Mouse (Mus musculus): Measurements from ENCODE around the gene Nsmce1. TPM values are rescaled to one million over a fixed set of nuclear protein-coding genes. Genes with fewer than 3 reads are reported as not detected.
A peak's percentile ranks its signal among the peaks of the same experiment; 100 is the strongest.

The Nsmce1 gene
- polyA plus RNA-seq (2015; fragmentation: Nextera tagmentation; extraction: Ambion mirVana), result 108 and 116 TPM in 2 replicates

DNA sequence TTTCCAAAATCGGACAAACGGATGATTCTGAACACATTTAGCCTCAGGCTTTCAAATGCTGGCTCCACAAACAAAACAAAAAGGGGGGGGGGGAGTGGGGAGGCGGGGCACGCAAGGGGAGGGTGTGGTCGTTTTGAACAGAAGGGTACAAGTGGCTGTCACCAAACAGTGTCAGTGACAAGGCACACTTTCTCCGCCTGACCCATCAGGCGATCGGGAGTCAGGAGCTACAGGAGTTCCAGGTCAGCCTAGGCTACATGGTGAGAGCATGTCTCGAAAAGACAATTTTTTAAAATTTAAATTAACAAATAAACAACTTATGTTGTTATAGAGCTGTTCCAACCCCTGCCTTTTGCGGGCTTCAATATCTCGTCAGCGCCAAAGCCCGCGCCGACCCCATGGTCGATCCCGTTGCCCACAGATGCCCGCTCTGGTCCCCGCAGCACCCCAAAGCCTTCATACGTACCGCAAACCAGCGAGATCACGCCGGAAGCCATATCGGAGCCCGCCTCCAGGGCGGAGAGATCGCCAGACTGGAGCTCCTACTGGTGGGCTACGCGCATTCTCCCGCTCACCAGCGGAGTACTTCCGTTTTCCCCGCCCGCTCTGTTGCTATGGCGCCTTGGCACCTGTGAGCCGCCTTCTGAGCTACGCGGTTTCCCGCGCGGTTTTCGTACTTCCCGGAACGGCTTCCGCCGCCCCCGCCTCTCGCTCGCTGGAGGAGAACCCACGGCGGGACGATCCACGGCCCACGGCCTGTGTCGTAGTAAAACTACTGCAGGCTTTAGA, at the start of gene Nsmce1:
Nsmce1 (minus strand) TSS at position 650 of the 789 bp plus-strand sequence.
- H3K27me3 ChIP-seq, result no peaks in the 10 kb centered on the region
- H3K36me3 ChIP-seq, result peaks cover 9% of the 10 kb centered on the region; the same call in 1 of the 2 replicates
- H3K27ac ChIP-seq, result peak within 1 kb of the TSS; percentile 74
- H3K9me3 ChIP-seq, result no peaks in the 10 kb centered on the region
- peaks cover 17% of the 10 kb centered on the region for H3K4me1 ChIP-seq
- peak within 1 kb of the TSS; percentile 76 for H3K9ac ChIP-seq
- WGBS, result under 1% methylated on average over 56 of the region's 56 CpGs
- H3K4me3 ChIP-seq, result peak within 1 kb of the TSS; percentile 55
- peak within 1 kb of the TSS; percentile 64 for H3K4me2 ChIP-seq
- ATAC-seq (ENCODE audit: insufficient number of reproducible peaks, insufficient read depth, low FRiP score, low TSS enrichment, low read depth), result peak; percentile 96

DNA sequence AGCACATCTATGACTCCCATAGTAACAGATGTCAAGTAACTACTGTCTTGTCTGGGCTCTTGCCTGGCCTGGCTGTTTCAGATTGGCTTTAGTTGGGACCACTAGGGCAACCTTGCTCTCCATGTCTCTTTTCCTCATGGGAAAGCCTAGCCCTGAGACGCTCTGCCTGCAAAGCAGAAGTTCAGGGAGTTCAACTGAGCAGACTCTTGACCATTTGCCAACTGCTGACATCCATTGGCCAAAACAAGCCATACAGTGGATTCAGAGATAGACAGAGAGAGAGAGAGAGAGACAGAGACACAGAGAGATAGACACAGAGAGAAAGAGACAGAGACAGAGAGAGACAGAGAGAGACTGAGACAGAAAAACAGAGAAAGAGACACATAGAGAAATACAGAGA, 49.6 kb upstream of the Nsmce1 start:
- no peak overlapping the region for H3K4me2 ChIP-seq
- ATAC-seq (ENCODE audit: insufficient number of reproducible peaks, insufficient read depth, low FRiP score, low TSS enrichment, low read depth), result no peak
- H3K27ac ChIP-seq, result no peak overlapping the region
- no peaks in the 10 kb centered on the region for H3K27me3 ChIP-seq
- no peak overlapping the region for H3K9ac ChIP-seq
- 81% methylated on average over 1 of the region's 1 CpGs for WGBS
- H3K9me3 ChIP-seq, result no peaks in the 10 kb centered on the region
- H3K4me1 ChIP-seq, result peaks cover 9% of the 10 kb centered on the region
- no peaks in the 10 kb centered on the region for H3K36me3 ChIP-seq
- H3K4me3 ChIP-seq, result no peak overlapping the region

DNA sequence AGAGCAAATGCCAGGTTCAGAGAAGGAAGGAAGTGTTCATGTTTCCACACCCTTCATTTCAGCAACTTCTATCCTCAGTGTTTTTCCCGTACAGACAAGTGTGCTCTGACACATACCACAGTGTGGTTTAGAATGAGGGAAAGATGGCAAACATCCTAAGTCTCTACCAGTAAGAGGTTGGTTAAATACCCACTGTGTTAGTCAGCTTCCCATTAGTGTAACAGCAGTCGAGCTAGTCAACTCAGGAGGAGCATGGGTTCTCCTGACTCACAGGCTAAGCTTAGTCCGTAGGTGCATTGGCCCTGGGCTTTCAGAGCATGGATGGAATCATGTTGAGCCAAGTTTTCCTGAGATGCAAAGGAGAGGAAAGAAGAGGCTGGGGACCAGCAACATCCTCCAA, 48.0 kb upstream of the Nsmce1 start:
- 87% methylated on average over 3 of the region's 3 CpGs for WGBS
- no peak overlapping the region for H3K4me2 ChIP-seq
- no peak for ATAC-seq (ENCODE audit: insufficient number of reproducible peaks, insufficient read depth, low FRiP score, low TSS enrichment, low read depth)

DNA sequence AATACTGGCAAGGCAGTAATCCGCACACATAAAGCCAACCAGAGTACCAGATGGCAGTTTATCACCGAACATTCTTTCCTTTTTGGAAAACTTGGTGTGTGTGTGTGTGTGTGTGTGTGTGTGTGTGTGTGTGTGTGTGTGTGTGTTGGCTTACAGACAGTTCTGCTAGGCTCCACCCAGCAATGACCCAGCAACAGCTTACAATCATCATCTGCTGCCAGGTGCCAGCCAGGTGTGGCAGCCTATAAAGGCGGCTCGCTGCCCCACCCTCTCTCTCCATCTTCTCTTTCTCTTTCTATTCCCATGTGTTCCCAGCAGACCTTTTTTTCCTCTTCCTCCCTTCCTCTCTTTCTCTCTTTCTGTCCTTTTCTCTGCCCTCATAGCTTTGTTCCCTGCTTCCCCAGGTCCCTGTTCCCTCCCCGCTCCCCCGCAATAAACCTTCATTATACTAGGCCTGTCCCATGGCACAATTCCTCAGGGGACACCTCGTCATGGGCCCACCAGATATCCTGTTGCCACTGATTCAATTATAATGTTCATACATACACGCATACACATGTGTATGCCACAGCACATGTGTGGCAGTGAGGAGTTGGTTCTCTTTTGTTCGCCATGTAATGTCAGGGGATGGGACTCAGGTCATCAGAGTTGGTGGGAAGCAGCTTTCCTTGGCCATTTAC, 36.6 kb upstream of the Nsmce1 start:
- 87% methylated on average over 9 of the region's 9 CpGs for WGBS
- Histone ChIP-seq H3K9ac (no peak overlapping the region), H3K27me3 (no peaks in the 10 kb centered on the region), H3K9me3 (no peaks in the 10 kb centered on the region), H3K36me3 (no peaks in the 10 kb centered on the region), H3K27ac (no peak overlapping the region), H3K4me2 (no peak overlapping the region), H3K4me3 (no peak overlapping the region), H3K4me1 (no peaks in the 10 kb centered on the region)
- no peak for ATAC-seq (ENCODE audit: insufficient number of reproducible peaks, insufficient read depth, low FRiP score, low TSS enrichment, low read depth)

More for the DNA sequence above, 48.0 kb upstream of the Nsmce1 start:
- Histone ChIP-seq H3K4me1 (peaks cover 9% of the 10 kb centered on the region), H3K27me3 (no peaks in the 10 kb centered on the region), H3K9ac (no peak overlapping the region), H3K4me3 (no peak overlapping the region), H3K9me3 (peaks cover 2% of the 10 kb centered on the region; the same call in 1 of the 2 replicates), H3K27ac (no peak overlapping the region), H3K36me3 (no peaks in the 10 kb centered on the region)

DNA sequence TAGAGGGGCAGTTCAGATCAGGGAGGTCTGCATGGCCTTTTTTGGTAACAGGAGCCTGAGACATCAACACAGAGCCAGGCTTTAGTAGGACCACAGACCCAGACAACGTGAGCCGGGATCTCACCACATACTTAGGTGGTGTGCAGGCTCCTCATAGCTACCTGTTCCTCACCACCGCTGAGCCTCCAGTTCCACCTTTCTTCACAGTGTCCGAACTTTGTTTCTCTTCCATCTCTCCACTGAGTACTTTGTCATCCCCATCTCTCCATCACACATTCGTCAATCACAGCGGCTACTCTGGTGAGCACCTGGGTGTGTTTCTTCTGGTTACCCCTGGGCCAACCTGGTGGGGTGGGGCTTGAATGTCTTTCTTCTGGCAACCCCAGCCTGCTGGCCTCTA, 35.8 kb upstream of the Nsmce1 start:
- 85% methylated on average over 6 of the region's 6 CpGs for WGBS
- no peaks in the 10 kb centered on the region for H3K9me3 ChIP-seq
- no peaks in the 10 kb centered on the region for H3K4me1 ChIP-seq
- H3K9ac ChIP-seq, result no peak overlapping the region
- H3K27me3 ChIP-seq, result no peaks in the 10 kb centered on the region
- H3K36me3 ChIP-seq, result no peaks in the 10 kb centered on the region
- no peak overlapping the region for H3K4me3 ChIP-seq
- no peak for ATAC-seq (ENCODE audit: insufficient number of reproducible peaks, insufficient read depth, low FRiP score, low TSS enrichment, low read depth)
- no peak overlapping the region for H3K27ac ChIP-seq
- no peak overlapping the region for H3K4me2 ChIP-seq

DNA sequence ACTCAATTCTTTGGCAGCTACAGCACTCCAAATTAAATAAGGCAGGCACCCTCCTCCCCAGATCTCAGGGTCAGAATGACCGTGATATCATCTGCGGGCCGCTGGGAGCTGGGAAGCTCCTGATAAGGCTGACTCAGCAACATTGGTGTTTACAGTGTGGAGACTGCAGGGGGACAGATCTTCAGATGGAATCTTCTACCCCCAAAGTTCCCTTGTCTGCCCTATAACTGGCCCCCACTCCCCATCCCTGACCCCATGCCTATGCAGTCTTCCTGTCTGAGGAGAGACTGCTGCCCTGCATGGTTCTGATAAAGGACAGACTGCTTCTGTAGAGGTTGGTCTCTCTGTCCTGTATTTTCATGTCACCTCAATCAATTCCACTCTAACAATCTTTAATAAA, 31.7 kb upstream of the Nsmce1 start:
- Histone ChIP-seq H3K4me2 (no peak overlapping the region), H3K9me3 (no peaks in the 10 kb centered on the region), H3K4me3 (no peak overlapping the region), H3K27ac (no peak overlapping the region), H3K27me3 (no peaks in the 10 kb centered on the region), H3K4me1 (no peaks in the 10 kb centered on the region), H3K9ac (no peak overlapping the region), H3K36me3 (no peaks in the 10 kb centered on the region)
- no peak for ATAC-seq (ENCODE audit: insufficient number of reproducible peaks, insufficient read depth, low FRiP score, low TSS enrichment, low read depth)
- WGBS, result 76% methylated on average over 3 of the region's 3 CpGs

DNA sequence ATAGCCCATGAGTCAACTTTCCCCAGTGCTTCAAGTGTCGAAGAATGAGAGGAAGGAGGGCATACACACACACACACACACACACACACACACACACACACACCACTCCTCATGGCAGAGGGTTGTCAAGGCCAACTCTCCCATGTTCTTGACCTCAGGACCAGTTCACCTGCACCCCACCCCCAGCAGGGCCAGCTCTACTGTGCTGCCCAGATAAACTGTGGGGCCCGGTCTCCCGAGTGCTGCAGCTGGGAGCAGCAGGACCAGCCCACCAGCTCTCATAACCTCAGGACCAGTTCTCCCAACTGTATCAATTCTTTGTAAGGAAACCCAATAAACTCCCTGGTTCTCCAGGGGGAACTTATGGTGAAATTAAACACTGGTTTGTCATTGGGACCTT, 28.3 kb upstream of the Nsmce1 start:
- no peak overlapping the region for H3K4me2 ChIP-seq
- H3K4me1 ChIP-seq, result peaks cover 12% of the 10 kb centered on the region
- no peak overlapping the region for H3K9ac ChIP-seq
- no peak overlapping the region for H3K4me3 ChIP-seq
- no peak for ATAC-seq (ENCODE audit: insufficient number of reproducible peaks, insufficient read depth, low FRiP score, low TSS enrichment, low read depth)
- no peaks in the 10 kb centered on the region for H3K9me3 ChIP-seq
- no peaks in the 10 kb centered on the region for H3K27me3 ChIP-seq
- WGBS, result 87% methylated on average over 3 of the region's 3 CpGs
- H3K27ac ChIP-seq, result no peak overlapping the region
- no peaks in the 10 kb centered on the region for H3K36me3 ChIP-seq

DNA sequence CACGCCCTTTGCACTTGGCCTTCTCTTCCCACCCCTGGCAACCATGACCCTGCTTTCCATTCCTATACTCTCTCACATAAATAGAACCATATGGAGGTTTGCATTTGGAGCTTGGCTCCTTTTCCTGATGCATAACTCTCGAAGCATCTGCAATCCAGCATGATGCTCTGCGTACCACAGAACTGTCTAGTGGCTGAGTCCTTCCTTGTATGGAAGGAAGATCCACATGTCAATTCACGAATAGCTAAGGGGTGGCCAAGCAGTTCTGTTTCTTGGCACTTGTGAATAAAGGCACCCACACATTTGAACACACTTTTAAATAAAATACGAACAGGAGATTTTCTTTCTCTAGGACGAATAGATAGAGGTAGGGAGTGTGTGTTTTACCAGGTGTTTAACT, 26.1 kb upstream of the Nsmce1 start:
- no peak for ATAC-seq (ENCODE audit: insufficient number of reproducible peaks, insufficient read depth, low FRiP score, low TSS enrichment, low read depth)
- Histone ChIP-seq H3K27ac (no peak overlapping the region), H3K4me1 (peaks cover 12% of the 10 kb centered on the region), H3K27me3 (no peaks in the 10 kb centered on the region), H3K9ac (no peak overlapping the region), H3K9me3 (no peaks in the 10 kb centered on the region), H3K4me3 (no peak overlapping the region), H3K36me3 (no peaks in the 10 kb centered on the region), H3K4me2 (no peak overlapping the region)
- 56% methylated on average over 6 of the region's 6 CpGs for WGBS

DNA sequence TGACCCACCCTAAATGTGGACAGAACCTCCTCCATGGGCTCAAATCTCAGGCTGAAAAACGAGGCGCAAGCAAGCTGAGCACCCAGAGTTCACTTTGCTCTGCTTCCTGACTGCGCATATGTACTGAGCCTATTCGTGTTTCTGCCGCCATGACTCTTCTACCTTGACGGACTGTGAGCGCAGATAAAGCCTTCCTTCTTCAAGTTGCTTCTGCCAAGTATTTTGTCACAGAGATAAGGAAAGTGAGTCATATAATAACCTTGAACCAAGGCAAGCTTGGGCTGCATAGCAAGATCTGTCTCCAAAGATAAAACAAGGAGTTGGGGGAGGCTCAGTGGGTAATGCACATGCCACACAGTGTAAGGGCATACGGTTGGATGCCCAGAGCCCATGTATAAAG, 25.3 kb upstream of the Nsmce1 start:
- no peaks in the 10 kb centered on the region for H3K9me3 ChIP-seq
- WGBS, result 92% methylated on average over 8 of the region's 8 CpGs
- H3K4me2 ChIP-seq, result no peak overlapping the region

DNA sequence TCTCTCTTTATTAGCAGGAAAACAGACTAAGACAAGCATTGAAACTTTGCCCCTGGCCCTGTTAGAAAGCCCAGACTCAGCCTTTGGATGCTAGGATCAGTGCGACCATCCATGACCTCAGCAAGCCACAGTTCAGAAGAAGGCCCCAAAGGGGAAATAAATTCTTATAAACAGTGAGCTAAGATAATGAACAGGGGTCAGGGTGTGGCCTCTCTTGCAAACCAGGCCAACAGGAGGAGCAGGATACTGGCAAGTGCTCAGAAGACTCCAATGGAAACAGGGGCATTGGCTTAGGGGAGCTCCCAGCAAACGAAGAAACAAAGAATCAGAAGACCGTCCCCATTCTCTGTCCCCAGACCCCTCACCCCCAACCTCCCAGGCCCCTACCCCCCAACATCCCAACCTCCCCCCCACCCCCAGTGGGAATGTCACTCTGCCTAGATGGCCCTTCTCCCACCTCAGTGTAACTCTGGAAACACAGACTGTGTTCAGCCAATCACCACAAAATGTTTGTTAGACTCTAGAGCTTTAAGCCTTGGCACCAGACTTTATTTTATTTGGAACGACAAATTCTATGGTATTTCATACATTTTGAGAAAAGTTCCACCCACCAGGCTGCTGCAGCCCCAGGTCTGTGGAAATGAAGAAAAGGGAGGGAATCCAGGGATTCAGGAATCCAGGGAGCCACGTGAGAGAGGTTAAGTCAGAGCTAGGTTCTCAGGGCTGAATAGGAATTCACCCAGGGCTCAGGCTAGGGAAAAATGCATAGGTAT, 23.9 kb upstream of the Nsmce1 start:
- Histone ChIP-seq H3K27ac (peak overlapping the region; percentile 44), H3K36me3 (no peaks in the 10 kb centered on the region), H3K27me3 (no peaks in the 10 kb centered on the region), H3K9me3 (no peaks in the 10 kb centered on the region), H3K4me1 (peaks cover 12% of the 10 kb centered on the region), H3K4me2 (no peak overlapping the region), H3K4me3 (no peak overlapping the region), H3K9ac (no peak overlapping the region)
- no peak for ATAC-seq (ENCODE audit: insufficient number of reproducible peaks, insufficient read depth, low FRiP score, low TSS enrichment, low read depth)
- 63% methylated on average over 5 of the region's 5 CpGs for WGBS

More for the DNA sequence above, 25.3 kb upstream of the Nsmce1 start:
- no peaks in the 10 kb centered on the region for H3K27me3 ChIP-seq
- no peak overlapping the region for H3K9ac ChIP-seq
- H3K4me1 ChIP-seq, result peaks cover 12% of the 10 kb centered on the region
- H3K4me3 ChIP-seq, result no peak overlapping the region
- H3K36me3 ChIP-seq, result no peaks in the 10 kb centered on the region
- no peak for ATAC-seq (ENCODE audit: insufficient number of reproducible peaks, insufficient read depth, low FRiP score, low TSS enrichment, low read depth)
- H3K27ac ChIP-seq, result no peak overlapping the region

DNA sequence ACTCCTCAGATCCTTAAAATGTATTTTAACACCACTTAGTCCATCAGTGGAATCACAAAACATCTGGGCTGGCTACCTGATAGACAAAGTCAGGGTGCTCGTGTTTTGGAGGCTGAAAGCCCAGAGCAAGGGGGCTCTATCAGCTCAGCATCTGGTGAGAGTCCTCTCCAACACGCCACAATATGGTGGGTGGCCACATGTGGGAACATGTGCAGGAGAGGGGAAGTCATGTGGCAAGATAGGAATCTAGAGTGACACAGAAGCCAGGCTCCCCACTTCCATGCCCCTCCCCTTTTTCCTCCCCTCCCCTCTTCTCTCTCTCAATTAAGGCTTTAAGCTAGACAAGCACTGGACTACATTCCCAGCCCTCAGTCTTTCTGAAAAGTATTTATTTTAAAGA, 20.5 kb upstream of the Nsmce1 start:
- Histone ChIP-seq H3K9ac (no peak overlapping the region), H3K4me1 (peaks cover 7% of the 10 kb centered on the region; the same call in 1 of the 2 replicates), H3K27me3 (no peaks in the 10 kb centered on the region), H3K36me3 (no peaks in the 10 kb centered on the region), H3K4me2 (no peak overlapping the region), H3K4me3 (no peak overlapping the region), H3K27ac (no peak overlapping the region), H3K9me3 (no peaks in the 10 kb centered on the region)
- WGBS, result 45% methylated on average over 2 of the region's 2 CpGs
- ATAC-seq (ENCODE audit: insufficient number of reproducible peaks, insufficient read depth, low FRiP score, low TSS enrichment, low read depth), result no peak

All from embryonic facial prominence, embryonic 13.5 days (tissue).